Mouse (Mus musculus): ENCODE results near the gene Gab2.

DNA sequence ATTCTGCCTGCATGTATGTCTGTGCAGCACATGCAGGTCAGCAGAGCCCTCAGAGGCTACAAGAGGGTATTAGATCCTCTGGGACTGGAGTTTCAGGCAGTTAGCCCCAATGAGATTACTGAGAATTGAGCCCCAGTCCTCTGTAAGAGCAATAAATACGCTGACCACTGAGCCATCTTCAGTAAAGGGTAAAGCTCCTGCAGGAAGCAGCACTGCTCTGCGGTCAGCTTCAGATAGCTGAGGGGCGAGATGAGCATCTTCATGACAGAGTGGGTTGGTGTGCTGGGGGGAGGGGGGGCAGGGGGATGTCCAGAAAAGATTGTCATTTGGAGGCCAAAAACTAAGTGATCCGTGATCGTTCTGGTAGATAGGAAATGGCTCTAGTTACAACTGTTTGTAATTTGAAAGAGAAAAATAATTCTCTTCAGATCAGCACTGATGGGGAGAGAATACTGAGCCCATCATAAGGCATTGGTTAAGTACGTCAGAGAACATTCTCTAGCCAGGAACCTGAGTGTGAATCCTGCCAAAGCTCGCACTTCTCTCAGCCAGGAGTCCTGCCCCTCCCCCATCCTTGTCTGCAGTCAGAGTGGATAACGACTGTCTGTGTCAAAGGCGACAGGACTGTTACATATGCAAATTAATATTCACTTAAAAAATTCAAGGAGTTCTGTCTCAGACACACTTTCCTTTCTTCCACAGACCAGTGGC lies 264.9 kb downstream of the Gab2 start:
- TF ChIP-seq CTCF (IDR thresholded peaks at IDR 0.05; ENCODE audit: low read depth) (no peak), EP300 (optimal IDR thresholded peaks at IDR 0.05) (no peak)
